Mouse (Mus musculus) liver (tissue): ENCODE data around the gene Rb1.

Experiments used
- DNase-seq: peaks from one replicate; pipeline ENCODE4 v3.0.0-alpha.2; 2020; ENCODE audit warnings: mixed read lengths

The Rb1 gene

DNA sequence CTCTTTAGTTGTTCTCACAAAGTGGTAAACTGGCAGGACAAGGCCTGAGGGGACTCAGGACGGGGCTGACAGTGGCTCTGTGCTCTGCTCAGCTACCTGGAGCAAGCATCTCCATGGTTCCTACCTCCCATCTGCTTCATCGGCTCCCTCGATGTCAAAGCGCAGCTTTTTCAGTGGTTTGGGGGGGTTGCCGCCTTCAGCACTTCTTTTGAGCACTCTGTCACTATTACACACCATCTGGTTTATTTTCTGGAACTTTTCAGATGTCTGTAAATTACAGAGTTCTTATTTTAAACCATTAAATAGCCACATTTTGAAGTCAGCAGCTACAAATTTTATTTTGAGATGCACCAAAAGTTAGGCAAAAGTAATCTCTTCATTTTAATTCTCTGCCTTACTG, 126.6 kb downstream of the Rb1 start:
- no peak for DNase-seq

DNA sequence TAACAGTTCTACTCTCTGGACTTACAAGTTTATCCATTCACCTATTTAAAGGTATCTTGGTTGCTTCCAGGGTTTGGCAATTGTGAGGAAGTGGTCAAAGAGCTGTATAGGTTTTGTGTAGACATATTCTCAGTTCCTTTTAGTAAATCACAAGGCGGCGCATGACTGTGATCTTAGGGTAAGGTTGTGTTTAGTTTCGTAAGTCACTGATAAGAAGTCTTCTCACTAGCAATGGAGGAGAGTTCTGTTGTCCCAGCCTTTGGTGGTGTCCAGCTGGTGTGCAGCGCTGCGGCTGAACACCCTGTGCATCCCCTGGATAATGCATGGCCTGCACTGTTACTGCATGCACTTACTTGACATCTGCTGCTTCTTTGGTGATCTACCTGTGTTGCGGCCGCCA, 138.7 kb downstream of the Rb1 start:
- DNase-seq = no peak

DNA sequence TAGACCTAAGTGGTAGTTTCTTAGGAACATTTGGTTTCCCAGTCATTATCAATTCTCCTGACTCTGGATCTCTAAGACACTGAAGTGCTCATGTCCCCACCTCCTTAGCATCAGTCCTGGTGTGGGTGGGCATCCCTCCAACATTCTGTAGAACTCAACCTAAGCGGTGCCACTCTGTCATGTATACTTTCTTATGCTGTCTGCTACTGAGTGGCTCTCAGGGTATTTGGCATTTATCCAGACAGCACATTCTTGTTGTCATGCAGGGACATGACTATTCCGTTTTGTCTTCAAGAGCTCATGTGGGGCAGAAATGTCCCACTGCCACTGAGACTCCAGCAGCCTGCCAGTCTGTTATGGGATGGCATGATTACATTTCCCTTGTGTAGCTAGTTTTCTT, 144.5 kb downstream of the Rb1 start:
- DNase-seq = no peak

DNA sequence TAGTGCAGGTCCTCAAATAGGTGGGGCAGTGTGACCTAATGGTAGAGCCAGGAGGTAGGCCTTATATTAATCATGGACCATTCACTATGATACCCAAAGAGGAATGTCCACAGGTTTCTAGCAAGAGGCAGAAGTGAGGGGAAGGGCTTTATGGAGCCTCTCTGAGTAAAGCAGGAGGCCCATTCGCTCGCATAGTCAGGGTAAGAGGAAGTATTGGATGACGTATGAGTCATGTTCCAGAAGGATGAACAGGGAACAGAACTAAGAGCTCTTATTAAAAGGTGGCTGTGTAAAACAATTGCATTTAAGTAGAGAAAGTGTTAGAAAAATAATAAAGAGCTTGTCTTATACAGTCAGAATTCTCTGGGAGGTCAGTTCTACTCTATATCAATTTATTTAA, 145.0 kb downstream of the Rb1 start:
- no peak for DNase-seq

DNA sequence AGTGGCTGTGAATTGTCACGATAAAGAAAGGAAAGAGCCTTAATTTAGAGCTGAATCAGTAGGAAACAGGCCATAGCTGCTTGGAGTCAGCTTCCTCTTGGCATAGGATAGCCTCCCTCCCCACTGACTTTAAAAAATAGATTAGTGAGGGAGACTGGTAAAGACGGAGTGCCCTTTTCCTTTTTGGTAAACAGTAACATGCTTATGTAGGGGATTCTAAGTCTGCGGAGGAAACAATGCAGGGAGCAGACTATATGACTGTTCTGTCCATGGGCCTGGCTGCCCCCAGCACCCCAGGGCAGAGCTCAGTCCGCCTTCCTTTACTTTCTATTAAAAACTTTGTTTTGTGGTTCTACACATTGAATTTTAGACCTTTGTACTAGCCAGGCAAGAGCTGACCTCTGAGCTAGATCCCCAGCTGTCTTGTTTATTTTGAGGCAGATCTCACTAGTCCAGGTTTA, 146.4 kb downstream of the Rb1 start:
- DNase-seq = no peak

DNA sequence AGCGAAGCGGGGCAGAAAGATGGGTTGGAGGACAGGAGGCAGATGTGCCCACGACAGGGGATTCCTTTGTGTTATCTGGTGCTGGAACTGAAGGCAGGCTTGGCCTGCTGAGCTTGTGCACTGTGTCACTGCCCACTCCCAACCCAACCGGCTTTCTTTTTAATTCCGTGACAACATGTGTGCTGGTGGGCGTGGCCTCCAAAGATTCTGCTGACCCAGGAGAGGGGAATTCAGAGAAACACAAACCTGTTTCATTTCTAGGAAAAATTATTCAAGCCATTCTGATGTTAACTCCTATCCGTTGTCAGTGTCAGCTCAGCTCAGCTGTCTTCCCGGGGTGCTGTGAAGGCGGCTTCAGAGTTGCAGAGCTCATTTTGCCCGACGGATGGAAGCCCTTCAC, 147.7 kb downstream of the Rb1 start:
- DNase-seq = no peak

DNA sequence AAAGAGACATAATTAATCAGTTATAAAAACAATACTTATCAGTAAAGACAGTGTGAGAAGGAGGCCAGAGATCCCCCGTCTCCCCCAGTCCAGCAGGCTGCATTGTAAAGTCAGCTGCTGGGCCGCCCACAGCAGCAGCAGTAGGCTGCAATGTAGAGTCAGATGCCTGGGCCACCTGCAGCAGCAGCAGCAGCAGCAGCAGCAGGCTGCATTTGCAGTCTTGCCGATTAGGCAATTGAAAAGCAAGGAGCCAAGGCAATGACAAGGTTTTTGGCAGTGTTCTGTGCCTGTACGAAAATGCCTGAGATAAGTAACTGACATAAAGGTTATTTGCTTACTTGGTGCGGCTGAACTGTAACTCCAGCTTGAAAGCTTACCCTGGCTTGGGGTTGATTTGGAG, 149.4 kb downstream of the Rb1 start:
- DNase-seq = no peak

DNA sequence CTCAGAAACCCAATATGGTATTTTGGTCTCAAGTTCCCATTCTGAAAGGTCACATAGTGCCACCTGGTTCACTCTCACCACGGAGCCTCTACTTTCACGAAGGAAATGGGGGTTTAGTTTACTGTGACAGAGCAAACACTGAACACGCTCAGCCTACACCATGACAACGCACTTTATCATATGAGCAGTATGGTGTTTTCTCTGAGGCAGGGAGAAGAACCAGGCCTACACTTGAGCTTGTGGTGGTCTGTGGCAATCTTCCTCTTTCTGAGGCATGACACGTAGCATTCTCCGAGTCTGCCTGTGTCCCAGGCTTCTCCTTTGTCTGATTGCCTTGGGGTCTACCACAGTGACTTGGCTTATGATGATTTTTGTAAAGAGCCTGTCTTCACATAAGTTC, 149.8 kb downstream of the Rb1 start:
- no peak for DNase-seq

DNA sequence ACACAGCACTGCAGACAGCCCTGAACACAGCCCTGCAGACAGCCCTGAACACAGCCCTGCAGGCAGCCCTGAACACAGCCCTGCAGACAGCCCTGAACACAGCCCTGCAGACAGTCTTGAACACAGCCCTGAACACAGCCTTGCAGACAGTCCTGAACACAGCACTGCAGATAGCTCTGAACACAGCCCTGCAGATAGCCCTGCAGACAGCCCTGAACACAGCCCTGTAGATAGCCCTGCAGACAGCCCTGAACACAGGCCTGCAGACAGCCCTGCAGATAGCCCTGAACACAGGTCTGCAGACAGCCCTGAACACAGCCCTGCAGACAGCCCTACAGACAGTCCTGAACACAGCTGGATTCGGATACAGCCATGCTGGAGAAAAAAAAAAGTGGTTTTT, 150.6 kb downstream of the Rb1 start:
- no peak for DNase-seq

DNA sequence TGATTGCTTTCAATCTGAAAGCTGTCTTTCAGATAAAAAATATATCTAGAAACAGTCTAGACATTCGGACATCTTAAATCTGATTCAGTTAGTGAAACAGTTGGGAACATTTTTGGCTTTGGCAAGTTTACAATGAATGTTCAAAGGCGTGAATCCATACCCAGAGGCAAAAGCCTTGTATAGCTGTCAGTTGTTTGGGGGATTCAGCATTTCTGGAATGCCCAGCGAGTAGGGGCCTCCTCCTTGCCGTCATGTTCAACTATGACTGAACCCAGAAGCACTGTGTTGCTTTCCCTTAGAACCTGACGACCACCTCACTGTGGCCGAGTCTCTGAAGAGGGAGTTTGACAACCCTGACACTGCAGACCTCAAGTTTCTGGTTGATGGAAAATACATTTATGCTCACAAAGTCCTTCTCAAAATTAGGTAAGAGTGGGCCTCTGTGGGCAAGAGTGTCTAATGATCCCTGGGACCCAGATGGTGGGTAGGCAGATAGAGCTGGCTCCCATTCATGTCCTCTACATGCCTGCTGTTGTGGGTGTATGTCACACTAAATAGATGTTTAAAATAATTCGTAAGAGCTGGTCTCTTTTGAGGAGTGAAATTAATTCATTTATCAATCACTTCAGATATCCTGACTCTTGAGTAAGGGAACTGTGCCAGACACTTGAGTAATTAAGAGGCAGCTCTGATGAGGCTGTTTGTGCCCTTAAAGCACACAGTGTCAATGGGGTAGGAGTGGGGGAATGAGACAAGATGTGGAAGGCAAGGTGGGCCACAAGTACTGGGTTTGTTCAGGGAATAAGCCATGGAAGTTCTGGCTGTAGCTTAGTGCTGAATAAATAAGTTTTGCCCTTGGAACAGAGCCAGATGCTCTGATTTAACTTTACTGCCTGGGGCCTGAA, 151.3 kb downstream of the Rb1 start:
- DNase-seq = no peak

DNA sequence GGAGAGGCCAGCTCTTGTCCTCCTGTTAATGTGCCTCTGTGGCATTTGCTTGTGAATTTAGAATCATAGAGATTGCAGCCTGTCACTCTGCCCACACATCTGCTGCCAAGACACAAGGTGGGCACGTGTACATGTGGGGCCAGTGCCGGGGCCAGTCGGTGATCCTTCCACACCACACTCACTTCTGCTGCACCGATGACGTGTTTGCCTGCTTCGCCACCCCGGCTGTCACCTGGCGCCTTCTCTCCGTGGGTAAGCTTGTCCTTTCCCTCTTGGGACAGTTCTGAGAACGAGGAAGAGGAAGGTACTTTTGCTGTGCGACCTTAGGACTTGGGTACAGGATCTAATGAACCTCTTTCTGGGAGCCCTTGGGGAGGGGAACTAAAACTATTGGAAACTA, 152.0 kb downstream of the Rb1 start:
- no peak for DNase-seq

DNA sequence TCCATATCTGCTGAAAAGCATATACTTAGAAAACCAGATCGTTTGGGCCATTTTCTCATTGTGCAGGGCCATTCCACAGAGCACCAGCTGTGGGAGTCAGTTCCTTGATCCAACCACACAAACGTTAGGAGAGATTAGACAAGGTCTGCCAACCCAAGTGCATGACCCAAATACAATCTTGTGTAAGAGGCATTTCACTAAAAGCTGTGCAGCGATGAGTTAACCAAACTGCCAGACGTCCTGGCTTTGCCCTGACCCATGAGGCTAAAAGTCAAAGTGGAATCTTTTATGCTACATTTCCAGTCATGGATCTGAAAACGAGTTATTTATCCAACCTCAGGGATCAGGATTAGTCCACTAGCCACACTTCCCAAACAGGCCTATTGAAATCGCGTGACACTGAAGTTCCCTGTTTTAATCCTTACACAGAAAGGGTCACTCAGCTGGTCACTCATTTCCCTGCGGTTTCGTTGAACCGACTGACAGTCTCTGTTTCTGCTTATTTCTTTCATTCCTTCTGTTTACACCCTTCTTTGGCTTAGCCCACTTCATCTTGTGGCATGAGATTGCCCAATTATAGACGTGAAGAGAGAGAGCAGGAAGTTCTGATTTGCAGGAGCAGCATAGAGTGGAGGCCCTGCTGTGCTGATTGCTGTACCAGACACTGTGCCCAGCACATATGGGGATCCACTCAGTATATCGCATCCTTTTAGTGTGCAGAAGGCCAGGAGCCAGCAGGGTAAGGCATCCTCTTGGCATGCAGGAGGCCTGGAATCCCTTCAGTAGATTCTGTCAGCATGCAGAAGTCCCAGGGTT, 153.2 kb downstream of the Rb1 start:
- DNase-seq = no peak

DNA sequence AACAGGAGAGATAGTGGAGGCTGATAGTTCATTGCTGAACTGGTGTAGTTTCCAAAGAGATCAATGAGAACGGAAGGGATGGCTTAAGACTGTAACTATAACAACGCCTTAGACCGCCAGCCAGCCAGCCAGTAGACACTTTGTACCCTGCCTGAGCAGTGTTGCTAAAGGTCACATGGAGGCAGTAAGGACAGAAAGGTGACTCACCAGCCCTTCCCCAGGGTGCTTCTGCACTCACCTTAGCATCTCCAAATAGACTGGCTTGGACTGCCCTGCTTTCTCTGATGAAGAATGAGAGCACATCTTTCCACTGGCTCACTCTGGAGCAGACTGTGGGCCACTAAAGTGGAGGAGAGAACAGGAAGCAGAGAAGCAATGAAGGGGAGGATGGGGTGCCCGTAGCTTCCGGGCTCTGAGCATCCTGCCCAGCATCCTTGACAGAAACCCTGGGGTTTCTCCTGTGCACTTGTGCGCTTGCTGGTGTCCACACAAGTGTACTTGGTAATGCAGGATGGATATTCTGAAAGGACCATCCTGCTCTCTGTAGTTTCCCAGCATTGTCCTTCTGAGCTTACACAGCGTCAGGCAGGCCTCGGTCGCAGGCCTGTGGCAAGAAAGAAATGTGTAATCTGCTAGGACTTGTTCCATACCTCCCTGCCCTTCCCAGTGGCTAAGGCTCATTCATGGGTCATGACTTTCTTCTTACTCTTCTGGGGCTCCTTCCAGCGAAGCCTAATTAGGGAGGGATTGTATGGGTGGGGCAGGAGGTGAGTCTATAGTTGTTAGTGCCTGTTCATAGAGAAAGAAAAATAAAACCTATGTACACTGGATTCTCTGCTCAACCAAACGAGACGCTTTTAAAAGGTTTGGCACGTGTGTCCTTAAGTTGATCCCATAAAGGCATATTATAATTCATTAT, 155.4 kb downstream of the Rb1 start:
- DNase-seq = no peak

DNA sequence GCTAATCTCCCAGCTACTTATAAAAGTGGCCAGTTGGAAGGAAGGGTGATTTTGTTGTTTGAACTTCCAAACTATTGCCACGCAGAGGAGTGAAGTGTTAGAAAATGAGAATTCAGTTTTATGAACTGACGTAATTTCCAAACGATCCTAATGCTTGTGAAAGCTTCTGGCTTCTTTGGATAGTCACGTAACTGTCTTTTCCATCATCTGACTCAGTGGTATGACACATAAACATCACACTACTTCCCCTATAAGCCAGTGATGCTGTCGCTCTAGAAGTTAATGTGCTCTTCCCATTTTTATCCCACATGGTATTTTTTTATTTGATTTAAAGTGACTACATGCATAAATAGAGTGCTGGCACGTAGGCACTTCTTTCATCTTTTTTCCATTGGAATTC, 157.0 kb downstream of the Rb1 start:
- DNase-seq = no peak

DNA sequence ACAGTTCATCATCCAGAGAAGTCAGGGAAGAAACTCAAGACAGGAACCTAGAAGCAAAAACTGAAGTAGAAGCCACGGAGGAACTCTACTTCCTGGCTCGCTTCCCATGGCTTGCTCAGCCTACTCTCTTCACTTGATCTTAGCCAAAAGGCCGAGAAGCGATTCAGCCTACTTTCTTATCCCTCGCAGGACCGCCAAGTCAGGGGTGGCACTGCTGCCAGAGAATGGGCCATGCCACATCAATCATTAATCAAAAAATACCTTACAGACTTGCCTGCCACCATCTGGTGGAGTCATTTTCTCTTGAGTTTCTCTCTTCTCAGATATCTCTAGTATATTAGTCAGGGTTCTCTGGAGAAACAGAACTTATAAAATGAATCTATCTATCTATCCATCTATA, 160.5 kb downstream of the Rb1 start:
- no peak for DNase-seq

DNA sequence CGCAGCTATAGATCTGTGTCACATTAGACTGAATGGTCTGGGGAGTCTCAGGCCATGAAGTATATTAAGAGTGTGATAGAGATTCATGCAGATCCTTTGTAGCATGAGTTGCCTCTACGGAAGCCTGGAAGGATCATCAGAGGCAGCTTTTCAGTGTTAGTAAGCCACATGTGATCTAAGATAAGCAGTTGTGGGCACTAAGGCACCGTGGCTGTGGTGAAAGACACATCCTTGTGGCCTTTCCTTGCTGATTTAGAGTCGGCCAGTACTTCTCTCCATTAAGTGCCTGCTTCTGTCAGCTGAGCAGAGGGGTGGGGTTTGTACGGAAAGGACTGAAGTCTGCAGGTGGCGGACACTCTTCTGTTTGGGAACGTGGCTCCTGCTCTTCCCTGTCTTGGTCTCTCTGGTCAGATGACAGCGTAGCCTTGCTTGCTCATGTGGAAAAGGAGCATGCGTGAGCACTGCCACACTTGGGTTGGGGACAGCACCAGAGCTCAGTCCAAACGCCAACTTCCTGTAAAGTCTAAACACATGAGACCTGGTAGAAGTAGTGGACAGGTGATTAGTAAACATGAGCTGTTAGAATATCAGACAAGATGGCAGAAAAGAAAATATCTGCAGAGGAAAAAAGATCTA, 162.1 kb downstream of the Rb1 start:
- DNase-seq = no peak

DNA sequence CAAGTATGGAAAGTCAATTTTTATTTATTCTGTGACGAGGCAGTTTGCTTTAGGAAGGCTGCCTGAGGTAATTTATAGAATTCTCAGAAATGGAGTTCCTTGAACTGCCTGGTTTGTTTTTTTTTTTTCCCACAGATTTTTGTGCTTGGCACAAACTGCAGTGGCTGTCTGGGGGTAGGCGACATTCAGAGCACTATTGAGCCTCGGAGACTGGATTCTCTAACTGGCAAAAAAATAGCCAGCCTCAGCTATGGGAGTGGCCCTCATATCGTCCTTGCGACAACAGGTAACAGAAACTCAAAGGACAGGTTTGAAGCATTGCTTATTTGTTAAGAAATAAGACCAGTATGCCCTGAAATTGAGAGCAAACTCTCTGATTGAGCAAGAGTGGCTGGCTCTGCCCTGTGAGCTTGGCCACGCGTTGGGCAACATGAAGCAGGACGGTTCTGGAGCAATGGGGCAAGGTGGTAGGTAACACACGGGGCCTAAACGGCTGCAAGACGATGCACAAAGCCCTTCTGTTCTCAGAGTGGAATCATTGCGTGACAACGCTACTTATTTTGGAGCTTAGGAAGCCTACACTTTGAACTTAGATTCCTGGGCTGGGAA, 163.3 kb downstream of the Rb1 start:
- DNase-seq = no peak

DNA sequence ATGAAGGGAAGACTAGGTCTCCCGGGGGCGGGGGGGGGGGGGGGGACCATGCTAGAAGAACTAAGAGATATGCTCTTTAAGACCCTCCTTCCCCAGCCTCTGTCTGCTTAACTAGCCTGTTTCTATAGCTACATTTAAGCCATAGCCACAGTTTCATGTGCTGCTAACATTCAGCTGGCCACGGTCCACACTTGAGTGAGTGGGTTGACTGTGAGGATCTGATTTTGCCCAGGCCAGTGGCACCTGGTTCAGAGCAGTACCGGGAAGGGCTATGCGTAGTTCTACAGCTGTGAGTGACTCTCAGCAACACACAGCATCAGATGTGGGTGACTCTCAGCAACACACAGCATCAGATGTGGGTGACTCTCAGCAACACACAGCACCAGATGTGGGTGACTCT, 164.3 kb downstream of the Rb1 start:
- DNase-seq = no peak

DNA sequence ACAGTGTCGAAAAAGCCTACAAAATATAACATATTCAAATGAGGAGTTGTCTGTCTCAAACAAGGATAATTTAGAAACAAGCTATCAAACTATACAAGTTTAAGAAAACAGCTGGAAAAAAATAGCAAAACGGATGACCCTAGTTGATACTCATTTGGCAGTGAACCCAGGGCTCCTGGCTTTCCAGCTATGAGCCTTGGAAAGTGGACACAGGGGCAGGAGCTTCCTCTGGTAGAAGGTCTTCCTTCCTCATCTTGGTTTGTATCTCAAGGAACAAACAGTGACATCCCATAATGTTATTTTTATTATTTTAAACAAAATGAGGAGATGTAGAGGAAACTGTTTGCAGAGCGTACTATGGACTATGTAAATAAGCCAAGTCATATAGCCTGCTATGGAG, 177.5 kb downstream of the Rb1 start:
- no peak for DNase-seq

DNA sequence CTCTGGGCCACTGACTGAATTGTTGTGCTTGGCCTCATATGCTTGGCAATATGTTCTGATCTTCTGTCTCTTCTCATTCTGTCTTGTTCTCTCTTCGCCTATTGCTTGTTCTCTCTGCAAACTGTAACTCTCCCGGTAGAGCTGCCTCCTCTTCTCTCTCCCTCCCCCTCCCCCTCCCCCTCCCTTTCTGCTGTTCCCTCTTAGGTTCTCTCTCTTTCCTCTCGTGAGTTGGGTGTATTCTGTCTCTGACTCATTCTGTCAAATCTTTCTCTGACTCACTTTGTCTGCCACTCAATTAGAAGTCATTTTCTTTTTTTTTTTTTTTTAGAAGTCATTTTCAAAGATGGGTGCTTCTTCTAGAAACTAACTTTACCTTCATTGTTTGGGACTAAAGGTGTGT, 178.9 kb downstream of the Rb1 start:
- no peak for DNase-seq

DNA sequence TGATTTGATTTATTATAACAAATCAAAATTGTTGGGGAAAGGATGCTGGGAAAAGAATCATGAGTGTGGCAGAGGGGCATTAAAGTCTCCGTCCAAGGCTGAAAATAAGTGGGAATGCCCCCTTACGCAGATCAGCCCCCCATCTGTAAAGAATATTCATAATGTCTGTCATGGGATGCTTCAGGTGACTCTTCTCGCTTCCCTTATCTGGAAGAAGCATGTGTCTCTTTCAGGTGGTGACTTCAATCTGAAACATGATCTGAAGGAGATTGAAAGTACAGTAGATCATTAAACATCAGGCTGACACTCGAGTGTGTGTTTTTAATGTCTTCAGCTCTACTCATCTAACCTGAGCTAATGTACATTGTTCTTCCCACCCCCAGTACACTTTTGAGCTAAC, 180.1 kb downstream of the Rb1 start:
- no peak for DNase-seq
